Mouse (Mus musculus) heart, adult 2 months (tissue): ENCODE results near the gene Strn.

Experiments
- CTCF ChIP-seq: fragments of 200-600 bp; IDR thresholded peaks from 2 replicates; pipeline ENCODE4 v1.8.1; 2022; ENCODE audit warnings: antibody characterized with exemption, mild to moderate bottlenecking, moderate library complexity
- EP300 ChIP-seq: fragments of 200-500 bp; IDR thresholded peaks from 2 replicates; pipeline ENCODE4 v1.6.1; 2011; ENCODE audit warnings: low read depth, low read length, control low read depth; ENCODE audit not compliant: insufficient read depth
- POLR2A ChIP-seq: fragments of 200-500 bp; IDR thresholded peaks from 2 replicates; pipeline ENCODE4 v1.6.1; 2011; ENCODE audit warnings: mild to moderate bottlenecking, low read depth, low read length, control low read depth; ENCODE audit not compliant: insufficient read depth

GRCm38 (mm10) chr17:78748440-78748839 lies 11.4 kb upstream of the Strn start:
- TF ChIP-seq POLR2A (no peak), CTCF (no peak), EP300 (no peak)
